Mouse (Mus musculus): ENCODE measurements around the gene Prdm10.

DNA sequence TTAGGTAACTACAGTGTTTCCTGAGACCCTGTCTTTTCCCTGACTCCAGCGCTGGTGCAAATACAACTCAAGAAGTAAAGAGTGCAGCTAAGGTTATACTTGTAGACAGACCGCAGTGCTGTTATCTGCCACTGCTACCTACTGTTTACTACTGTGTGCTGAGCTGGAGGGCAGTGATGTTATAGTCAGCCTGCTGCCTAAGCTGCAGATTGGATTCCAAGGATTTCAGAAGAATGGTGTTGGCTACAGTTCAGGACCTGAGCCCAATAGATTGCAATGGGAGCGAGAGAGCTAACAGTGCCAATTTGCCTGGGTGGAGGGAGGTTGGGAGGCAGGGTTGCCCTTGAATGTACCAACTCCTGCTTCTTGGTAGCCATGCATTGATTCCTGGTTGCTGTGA is 25.5 kb downstream of the Prdm10 start:
- TF ChIP-seq FLI1 (IDR thresholded peaks at IDR 0.05; ENCODE audit: low read length) (no peak), GATA1 (IDR thresholded peaks at IDR 0.05; ENCODE audit: borderline replicate concordance, low read length) (no peak)

Measured in megakaryocyte, embryonic 14.5 days (primary cell).